Mouse (Mus musculus): ENCODE results near the gene Wwc2. TPM values are rescaled to one million over a fixed set of nuclear protein-coding genes. Genes with fewer than 3 reads are reported as not detected.

Wwc2 gene
- polyA plus RNA-seq, 1 experiment = 7.7 TPM

DNA sequence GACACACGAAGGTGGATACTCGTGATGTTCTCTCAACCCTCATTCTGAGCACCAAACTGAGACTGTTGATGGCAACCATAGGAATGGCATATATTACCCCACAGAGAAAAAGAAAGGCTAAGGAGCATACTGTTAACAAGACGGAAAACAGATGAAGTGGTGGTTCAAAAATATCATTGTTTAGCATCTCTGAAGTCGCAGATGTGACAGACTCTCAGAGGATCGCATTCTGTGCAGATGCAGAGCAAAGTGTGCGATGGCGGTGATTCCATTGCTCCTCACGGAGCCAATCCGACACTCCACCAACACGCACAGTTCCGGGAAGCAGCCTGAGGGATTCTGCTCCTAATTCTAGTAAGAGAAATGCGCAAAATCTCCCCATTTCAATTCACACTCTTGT is 131.5 kb downstream of the Wwc2 start:
- no peak overlapping the region for H3K4me2 ChIP-seq (ENCODE audit: low read depth)
- no peaks in the 10 kb centered on the region for H3K79me2 ChIP-seq (ENCODE audit: control insufficient read depth, insufficient read depth)
- H3ac ChIP-seq (ENCODE audit: control insufficient read depth, insufficient read length) = no peak overlapping the region
- H3K36me3 ChIP-seq (ENCODE audit: control insufficient read depth, insufficient read depth) = peaks cover 12% of the 10 kb centered on the region
- H3K4me3 ChIP-seq = no peak overlapping the region
- no peaks in the 10 kb centered on the region for H3K27me3 ChIP-seq (ENCODE audit: control insufficient read depth, insufficient read depth, insufficient read length)
- TF ChIP-seq REST (IDR thresholded peaks at IDR 0.05; ENCODE audit: insufficient read depth, insufficient read length) (no peak), USF1 (IDR thresholded peaks at IDR 0.05; ENCODE audit: low read depth) (no peak), POLR2AphosphoS2 (IDR thresholded peaks at IDR 0.05; ENCODE audit: insufficient read length, low read depth) (no peak), POLR2A (IDR thresholded peaks at IDR 0.05; ENCODE audit: insufficient read length, low read depth) (no peak), MYOD1 (IDR thresholded peaks at IDR 0.05; ENCODE audit: control insufficient read depth in 1 of 3, insufficient read length in 2 of 3, low read depth in 2 of 3) (no peak), SRF (IDR thresholded peaks at IDR 0.05; ENCODE audit: control insufficient read depth, insufficient read length, low read depth) (no peak), MAX (IDR thresholded peaks at IDR 0.05; ENCODE audit: low read depth) (no peak), TCF3 (IDR thresholded peaks at IDR 0.05; ENCODE audit: insufficient read length, low read depth) (no peak), E2F4 (IDR thresholded peaks at IDR 0.05; ENCODE audit: insufficient read depth) (no peak), TCF12 (IDR thresholded peaks at IDR 0.05; ENCODE audit: insufficient read depth, poor library complexity, severe bottlenecking) (no peak), CEBPB (IDR thresholded peaks at IDR 0.05; ENCODE audit: insufficient read depth, poor library complexity, severe bottlenecking) (no peak), MYOG (IDR thresholded peaks at IDR 0.05; ENCODE audit: control insufficient read depth in 1 of 3, insufficient read depth in 1 of 3, insufficient read length in 2 of 3, low read depth in 2 of 3) (no peak)

DNA sequence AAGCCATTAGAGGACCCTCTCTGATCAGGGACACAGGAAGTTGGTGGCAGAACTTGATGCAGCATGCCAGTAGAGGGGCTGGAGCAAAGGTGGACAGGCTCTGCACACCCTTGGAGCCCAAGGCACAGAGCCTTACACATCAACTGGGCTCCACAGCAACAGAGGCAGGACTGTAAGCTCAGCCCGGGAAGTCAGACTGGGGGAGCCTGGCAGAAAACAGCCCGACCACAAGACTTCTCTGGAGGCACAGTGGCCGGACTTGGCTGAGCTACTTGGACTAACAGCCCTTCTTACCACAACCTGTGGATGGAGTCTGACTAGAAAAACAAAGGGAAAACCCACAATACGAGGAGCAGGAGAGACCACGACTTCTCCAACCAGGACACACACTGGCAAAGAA is 137.4 kb downstream of the Wwc2 start:
- no peaks in the 10 kb centered on the region for H3K79me2 ChIP-seq (ENCODE audit: control insufficient read depth, insufficient read depth)
- no peaks in the 10 kb centered on the region for H3K27me3 ChIP-seq (ENCODE audit: control insufficient read depth, insufficient read depth, insufficient read length)
- TF ChIP-seq MYOG (IDR thresholded peaks at IDR 0.05; ENCODE audit: control insufficient read depth in 1 of 3, insufficient read depth in 1 of 3, insufficient read length in 2 of 3, low read depth in 2 of 3) (no peak), REST (IDR thresholded peaks at IDR 0.05; ENCODE audit: insufficient read depth, insufficient read length) (no peak)
- no peak overlapping the region for H3ac ChIP-seq (ENCODE audit: control insufficient read depth, insufficient read length)
- peaks cover 22% of the 10 kb centered on the region for H3K36me3 ChIP-seq (ENCODE audit: control insufficient read depth, insufficient read depth)
- no peak overlapping the region for H3K4me2 ChIP-seq (ENCODE audit: low read depth)
- no peak overlapping the region for H3K4me3 ChIP-seq

- TF ChIP-seq POLR2A (IDR thresholded peaks at IDR 0.05; ENCODE audit: insufficient read length, low read depth) (no peak), POLR2AphosphoS2 (IDR thresholded peaks at IDR 0.05; ENCODE audit: insufficient read length, low read depth) (no peak), TCF3 (IDR thresholded peaks at IDR 0.05; ENCODE audit: insufficient read length, low read depth) (no peak), USF1 (IDR thresholded peaks at IDR 0.05; ENCODE audit: low read depth) (no peak), MYOD1 (IDR thresholded peaks at IDR 0.05; ENCODE audit: control insufficient read depth in 1 of 3, insufficient read length in 2 of 3, low read depth in 2 of 3) (peak in 2 of 3 experiments; percentile 39 to 63), MYOG (IDR thresholded peaks at IDR 0.05; ENCODE audit: control insufficient read depth in 1 of 3, insufficient read depth in 1 of 3, insufficient read length in 2 of 3, low read depth in 2 of 3) (peak in 2 of 3 experiments; percentile 57 to 59)
- H3K4me2 ChIP-seq (ENCODE audit: low read depth) = peak overlapping the region; percentile 32
- H3K79me2 ChIP-seq (ENCODE audit: control insufficient read depth, insufficient read depth) = no peaks in the 10 kb centered on the region
- H3ac ChIP-seq (ENCODE audit: control insufficient read depth, insufficient read length) = no peak overlapping the region
- H3K36me3 ChIP-seq (ENCODE audit: control insufficient read depth, insufficient read depth) = peaks cover 22% of the 10 kb centered on the region
- no peaks in the 10 kb centered on the region for H3K27me3 ChIP-seq (ENCODE audit: control insufficient read depth, insufficient read depth, insufficient read length)
- H3K4me3 ChIP-seq = no peak overlapping the region
Measured at GRCm38 (mm10) chr8:47852737-47853136, 138.0 kb downstream of the Wwc2 start.

DNA sequence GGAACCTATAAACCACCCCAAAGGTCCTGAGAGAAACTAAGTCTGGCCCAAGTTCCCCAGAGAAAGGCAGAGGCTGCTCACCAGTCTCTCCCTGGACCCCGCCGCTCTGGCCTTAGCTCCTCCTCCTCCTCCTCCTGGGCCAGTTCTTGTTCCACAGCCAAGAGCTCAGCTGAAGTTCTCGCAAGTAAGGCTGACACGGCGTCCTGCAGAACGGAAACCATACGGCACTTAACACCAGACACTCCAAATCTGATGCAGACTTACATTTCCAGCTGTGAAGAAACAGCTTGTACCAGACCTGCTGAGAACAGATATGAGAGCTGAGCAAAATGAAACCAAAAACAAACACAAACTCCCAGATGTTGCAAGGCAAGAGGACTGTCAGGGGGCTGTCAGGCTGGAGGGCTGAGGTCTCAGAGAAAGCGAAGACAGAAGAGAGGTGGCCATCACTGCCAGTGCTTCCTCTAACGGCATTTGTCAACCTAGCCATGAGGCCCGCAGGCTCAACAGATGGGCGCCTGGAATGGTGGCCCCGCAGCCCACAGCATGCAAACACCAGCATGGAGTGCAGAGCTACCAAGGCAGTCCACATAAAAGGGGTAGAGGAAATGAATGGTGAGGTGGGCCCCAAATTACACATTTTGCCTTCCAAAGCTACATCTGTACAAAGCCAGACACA is 138.8 kb downstream of the Wwc2 start:
- Histone ChIP-seq H3ac (ENCODE audit: control insufficient read depth, insufficient read length) (no peak overlapping the region), H3K27me3 (ENCODE audit: control insufficient read depth, insufficient read depth, insufficient read length) (no peaks in the 10 kb centered on the region), H3K4me3 (no peak overlapping the region), H3K4me2 (ENCODE audit: low read depth) (peak overlapping the region; percentile 32), H3K36me3 (ENCODE audit: control insufficient read depth, insufficient read depth) (peaks cover 22% of the 10 kb centered on the region), H3K79me2 (ENCODE audit: control insufficient read depth, insufficient read depth) (no peaks in the 10 kb centered on the region)
- no peak for TF ChIP-seq REST (IDR thresholded peaks at IDR 0.05; ENCODE audit: insufficient read depth, insufficient read length)
- TF ChIP-seq POLR2AphosphoS2 (IDR thresholded peaks at IDR 0.05; ENCODE audit: insufficient read length, low read depth) = no peak
- no peak for TF ChIP-seq MYOG (IDR thresholded peaks at IDR 0.05; ENCODE audit: control insufficient read depth in 1 of 3, insufficient read depth in 1 of 3, insufficient read length in 2 of 3, low read depth in 2 of 3)
- TF ChIP-seq TCF3 (IDR thresholded peaks at IDR 0.05; ENCODE audit: insufficient read length, low read depth) = no peak
- TF ChIP-seq MYOD1 (IDR thresholded peaks at IDR 0.05; ENCODE audit: control insufficient read depth in 1 of 3, insufficient read length in 2 of 3, low read depth in 2 of 3) = no peak
- TF ChIP-seq CEBPB (IDR thresholded peaks at IDR 0.05; ENCODE audit: insufficient read depth, poor library complexity, severe bottlenecking) = no peak
- no peak for TF ChIP-seq MAX (IDR thresholded peaks at IDR 0.05; ENCODE audit: low read depth)

DNA sequence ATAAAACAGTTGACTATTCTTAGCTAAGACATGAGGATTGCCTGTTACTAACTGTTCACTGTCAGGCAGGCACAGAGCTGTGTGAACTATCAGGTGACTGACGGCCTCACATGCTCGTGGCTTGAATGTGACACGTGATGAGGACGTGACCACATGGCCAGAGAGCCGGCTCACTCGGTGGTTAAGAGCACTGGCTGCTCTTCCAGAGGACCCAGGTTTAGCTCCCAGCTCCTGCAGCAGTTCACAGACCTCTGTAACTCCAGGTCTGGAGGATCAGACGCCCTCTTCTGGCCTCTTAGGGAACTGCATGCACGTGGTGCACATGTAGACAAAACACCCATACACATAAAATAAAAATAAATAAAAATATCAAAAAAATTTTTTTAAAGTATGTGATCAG is 140.9 kb downstream of the Wwc2 start:
- H3K27me3 ChIP-seq (ENCODE audit: control insufficient read depth, insufficient read depth, insufficient read length) = no peaks in the 10 kb centered on the region

More for the DNA sequence above, 140.9 kb downstream of the Wwc2 start:
- no peak overlapping the region for H3ac ChIP-seq (ENCODE audit: control insufficient read depth, insufficient read length)
- H3K4me2 ChIP-seq (ENCODE audit: low read depth) = no peak overlapping the region
- peak in 2 of 3 experiments; percentile 69 to 75 for TF ChIP-seq MYOD1 (IDR thresholded peaks at IDR 0.05; ENCODE audit: control insufficient read depth in 1 of 3, insufficient read length in 2 of 3, low read depth in 2 of 3)
- TF ChIP-seq CEBPB (IDR thresholded peaks at IDR 0.05; ENCODE audit: insufficient read depth, poor library complexity, severe bottlenecking) = no peak
- TF ChIP-seq MYOG (IDR thresholded peaks at IDR 0.05; ENCODE audit: control insufficient read depth in 1 of 3, insufficient read depth in 1 of 3, insufficient read length in 2 of 3, low read depth in 2 of 3) = peak in 2 of 3 experiments; percentile 3 to 27
- peak; percentile 10 for TF ChIP-seq USF1 (IDR thresholded peaks at IDR 0.05; ENCODE audit: low read depth)
- no peaks in the 10 kb centered on the region for H3K79me2 ChIP-seq (ENCODE audit: control insufficient read depth, insufficient read depth)
- H3K36me3 ChIP-seq (ENCODE audit: control insufficient read depth, insufficient read depth) = peaks cover 25% of the 10 kb centered on the region
- H3K4me3 ChIP-seq = no peak overlapping the region

Measured in myocyte (in vitro differentiated cells).